Mouse (Mus musculus): ENCODE data around the gene Cadm1. TPM values are rescaled to one million over a fixed set of nuclear protein-coding genes. Genes with fewer than 3 reads are reported as not detected.

The Cadm1 gene
- polyA plus RNA-seq, 1 experiment = 6.0 TPM

- Histone ChIP-seq H3K27ac (ENCODE audit: insufficient read depth, low read depth, low read length) (no peak overlapping the region), H3K4me1 (ENCODE audit: control insufficient read depth, insufficient read depth, low read length) (no peaks in the 10 kb centered on the region), H3K36me3 (ENCODE audit: control insufficient read depth, insufficient read depth, low read length) (no peaks in the 10 kb centered on the region), H3K27me3 (replicated peaks; ENCODE audit: control insufficient read depth, insufficient read depth, low read length) (no peaks in the 10 kb centered on the region; the same call in 1 of the 2 replicates), H3K4me3 (ENCODE audit: insufficient read depth, low read depth, low read length) (no peak overlapping the region)
- WGBS = 94% methylated on average over 6 of the region's 6 CpGs
- no peak for DNase-seq
- TF ChIP-seq POLR2A (IDR thresholded peaks at IDR 0.05; ENCODE audit: low read depth, low read length) (no peak), CTCF (conservative IDR thresholded peaks at IDR 0.05; ENCODE audit: insufficient read depth, insufficient read length, low read depth, low read length) (no peak)
These were observed 177.4 kb downstream of the Cadm1 start for GRCm38 (mm10) chr9:47707326-47707725.

- DNase-seq = peak; percentile 72
- no peak for TF ChIP-seq POLR2A (IDR thresholded peaks at IDR 0.05; ENCODE audit: low read depth, low read length)
- TF ChIP-seq CTCF (conservative IDR thresholded peaks at IDR 0.05; ENCODE audit: insufficient read depth, insufficient read length, low read depth, low read length) = peak; percentile 97
- Histone ChIP-seq H3K27me3 (replicated peaks; ENCODE audit: control insufficient read depth, insufficient read depth, low read length) (no peaks in the 10 kb centered on the region; the same call in 1 of the 2 replicates), H3K4me1 (ENCODE audit: control insufficient read depth, insufficient read depth, low read length) (no peaks in the 10 kb centered on the region), H3K27ac (ENCODE audit: insufficient read depth, low read depth, low read length) (no peak overlapping the region), H3K36me3 (ENCODE audit: control insufficient read depth, insufficient read depth, low read length) (no peaks in the 10 kb centered on the region), H3K4me3 (ENCODE audit: insufficient read depth, low read depth, low read length) (no peak overlapping the region)
- WGBS = 15% methylated on average over 10 of the region's 10 CpGs
These were observed 178.3 kb downstream of the Cadm1 start for GRCm38 (mm10) chr9:47708299-47708698.

GRCm38 (mm10) chr9:47710946-47711345, 181.0 kb downstream of the Cadm1 start:
- H3K27ac ChIP-seq (ENCODE audit: insufficient read depth, low read depth, low read length) = no peak overlapping the region
- no peak for DNase-seq
- WGBS = 80% methylated on average over 8 of the region's 8 CpGs
- no peak overlapping the region for H3K4me3 ChIP-seq (ENCODE audit: insufficient read depth, low read depth, low read length)
- no peaks in the 10 kb centered on the region; the same call in 1 of the 2 replicates for H3K27me3 ChIP-seq (replicated peaks; ENCODE audit: control insufficient read depth, insufficient read depth, low read length)
- H3K4me1 ChIP-seq (ENCODE audit: control insufficient read depth, insufficient read depth, low read length) = no peaks in the 10 kb centered on the region; the same call in 1 of the 2 replicates
- no peaks in the 10 kb centered on the region for H3K36me3 ChIP-seq (ENCODE audit: control insufficient read depth, insufficient read depth, low read length)
- TF ChIP-seq POLR2A (IDR thresholded peaks at IDR 0.05; ENCODE audit: low read depth, low read length) = no peak
- TF ChIP-seq CTCF (conservative IDR thresholded peaks at IDR 0.05; ENCODE audit: insufficient read depth, insufficient read length, low read depth, low read length) = no peak

- WGBS = 51% methylated on average over 2 of the region's 2 CpGs
- Histone ChIP-seq H3K4me3 (ENCODE audit: insufficient read depth, low read depth, low read length) (no peak overlapping the region), H3K4me1 (ENCODE audit: control insufficient read depth, insufficient read depth, low read length) (no peaks in the 10 kb centered on the region; the same call in 1 of the 2 replicates), H3K36me3 (ENCODE audit: control insufficient read depth, insufficient read depth, low read length) (no peaks in the 10 kb centered on the region), H3K27me3 (replicated peaks; ENCODE audit: control insufficient read depth, insufficient read depth, low read length) (no peaks in the 10 kb centered on the region; the same call in 1 of the 2 replicates), H3K27ac (ENCODE audit: insufficient read depth, low read depth, low read length) (no peak overlapping the region)
- no peak for DNase-seq
- no peak for TF ChIP-seq CTCF (conservative IDR thresholded peaks at IDR 0.05; ENCODE audit: insufficient read depth, insufficient read length, low read depth, low read length)
- TF ChIP-seq POLR2A (IDR thresholded peaks at IDR 0.05; ENCODE audit: low read depth, low read length) = no peak
These were observed 184.6 kb downstream of the Cadm1 start for GRCm38 (mm10) chr9:47714541-47714940.

GRCm38 (mm10) chr9:47715415-47715814, 185.4 kb downstream of the Cadm1 start:
- Histone ChIP-seq H3K27me3 (replicated peaks; ENCODE audit: control insufficient read depth, insufficient read depth, low read length) (no peaks in the 10 kb centered on the region), H3K4me3 (ENCODE audit: insufficient read depth, low read depth, low read length) (no peak overlapping the region), H3K27ac (ENCODE audit: insufficient read depth, low read depth, low read length) (no peak overlapping the region), H3K4me1 (ENCODE audit: control insufficient read depth, insufficient read depth, low read length) (no peaks in the 10 kb centered on the region; the same call in 1 of the 2 replicates), H3K36me3 (ENCODE audit: control insufficient read depth, insufficient read depth, low read length) (no peaks in the 10 kb centered on the region)
- TF ChIP-seq POLR2A (IDR thresholded peaks at IDR 0.05; ENCODE audit: low read depth, low read length) (no peak), CTCF (conservative IDR thresholded peaks at IDR 0.05; ENCODE audit: insufficient read depth, insufficient read length, low read depth, low read length) (no peak)
- 54% methylated on average over 3 of the region's 3 CpGs for WGBS
- peak; percentile 61 for DNase-seq

GRCm38 (mm10) chr9:47716883-47717282, 186.9 kb downstream of the Cadm1 start:
- TF ChIP-seq CTCF (conservative IDR thresholded peaks at IDR 0.05; ENCODE audit: insufficient read depth, insufficient read length, low read depth, low read length) (no peak), POLR2A (IDR thresholded peaks at IDR 0.05; ENCODE audit: low read depth, low read length) (no peak)
- Histone ChIP-seq H3K27me3 (replicated peaks; ENCODE audit: control insufficient read depth, insufficient read depth, low read length) (no peaks in the 10 kb centered on the region), H3K27ac (ENCODE audit: insufficient read depth, low read depth, low read length) (no peak overlapping the region), H3K4me3 (ENCODE audit: insufficient read depth, low read depth, low read length) (no peak overlapping the region), H3K36me3 (ENCODE audit: control insufficient read depth, insufficient read depth, low read length) (no peaks in the 10 kb centered on the region), H3K4me1 (ENCODE audit: control insufficient read depth, insufficient read depth, low read length) (no peaks in the 10 kb centered on the region; the same call in 1 of the 2 replicates)
- DNase-seq = no peak
- 89% methylated on average over 16 of the region's 16 CpGs for WGBS

- no peaks in the 10 kb centered on the region for H3K27me3 ChIP-seq (replicated peaks; ENCODE audit: control insufficient read depth, insufficient read depth, low read length)
- TF ChIP-seq CTCF (conservative IDR thresholded peaks at IDR 0.05; ENCODE audit: insufficient read depth, insufficient read length, low read depth, low read length) (no peak), POLR2A (IDR thresholded peaks at IDR 0.05; ENCODE audit: low read depth, low read length) (no peak)
- no peak overlapping the region for H3K4me3 ChIP-seq (ENCODE audit: insufficient read depth, low read depth, low read length)
These were observed 197.6 kb downstream of the Cadm1 start for GRCm38 (mm10) chr9:47727611-47728010.

More at GRCm38 (mm10) chr9:47727611-47728010, 197.6 kb downstream of the Cadm1 start:
- WGBS = 90% methylated on average over 3 of the region's 3 CpGs
- Histone ChIP-seq H3K36me3 (ENCODE audit: control insufficient read depth, insufficient read depth, low read length) (no peaks in the 10 kb centered on the region), H3K27ac (ENCODE audit: insufficient read depth, low read depth, low read length) (no peak overlapping the region), H3K4me1 (ENCODE audit: control insufficient read depth, insufficient read depth, low read length) (no peaks in the 10 kb centered on the region; the same call in 1 of the 2 replicates)
- no peak for DNase-seq

Data from kidney, adult 2 months (tissue).